Mouse (Mus musculus): ENCODE data around the gene S100a4.

S100a4 gene

GRCm38 (mm10) chr3:90600036-90600435 lies 3.5 kb upstream of the S100a4 start:
- no peak for DNase-seq (ENCODE audit: low spot score)

DNA sequence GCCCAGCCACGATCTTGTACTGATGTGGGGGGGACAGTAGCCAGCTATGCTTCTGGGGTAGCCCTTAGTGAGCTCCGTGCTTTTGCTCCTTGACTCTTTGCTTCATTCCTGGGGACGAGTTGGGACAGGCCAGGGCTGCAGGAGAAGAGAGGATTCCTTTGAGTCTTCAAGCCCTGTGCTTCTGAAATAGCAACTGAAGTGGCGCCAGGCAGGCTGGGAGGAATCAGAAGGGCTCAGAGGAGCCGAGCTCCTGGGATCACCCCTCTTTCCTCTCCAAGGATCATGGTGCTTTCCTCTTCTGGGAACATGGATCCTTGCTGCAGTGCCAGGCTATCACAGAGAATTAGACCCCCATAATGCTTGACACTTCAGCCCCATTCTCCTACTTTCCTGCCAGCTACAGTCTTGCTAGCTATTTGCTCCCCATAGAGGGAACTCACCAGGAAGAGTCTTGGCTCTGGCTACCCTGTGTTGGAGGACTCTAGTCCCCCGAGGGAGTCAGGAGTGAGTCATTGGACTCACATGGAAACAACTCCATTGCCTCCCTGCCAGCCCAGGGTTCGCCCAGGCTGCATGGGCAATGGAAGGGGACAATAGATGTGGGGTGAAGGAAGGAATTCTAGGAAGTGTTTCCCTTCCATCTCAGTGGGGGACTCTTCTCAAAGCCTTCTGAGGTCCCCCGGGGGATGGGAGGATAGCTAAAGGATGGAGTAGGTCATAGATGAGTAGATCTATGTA lies 2.9 kb upstream of the S100a4 start:
- DNase-seq (ENCODE audit: low spot score) = peak; percentile 77

- DNase-seq (ENCODE audit: low spot score) = no peak
These were observed 2.0 kb upstream of the S100a4 start, which contains the start of gene Gm42674 for GRCm38 (mm10) chr3:90601486-90602110. TSS of gene Gm42674 (plus strand) at chr3:90601904.

- peak; percentile 95 for DNase-seq (ENCODE audit: low spot score)
These were observed 845 bp downstream of the S100a4 start for GRCm38 (mm10) chr3:90604416-90604815.

GRCm38 (mm10) chr3:90605049-90605448 lies 1.5 kb downstream of the S100a4 start:
- no peak for DNase-seq (ENCODE audit: low spot score)

DNA sequence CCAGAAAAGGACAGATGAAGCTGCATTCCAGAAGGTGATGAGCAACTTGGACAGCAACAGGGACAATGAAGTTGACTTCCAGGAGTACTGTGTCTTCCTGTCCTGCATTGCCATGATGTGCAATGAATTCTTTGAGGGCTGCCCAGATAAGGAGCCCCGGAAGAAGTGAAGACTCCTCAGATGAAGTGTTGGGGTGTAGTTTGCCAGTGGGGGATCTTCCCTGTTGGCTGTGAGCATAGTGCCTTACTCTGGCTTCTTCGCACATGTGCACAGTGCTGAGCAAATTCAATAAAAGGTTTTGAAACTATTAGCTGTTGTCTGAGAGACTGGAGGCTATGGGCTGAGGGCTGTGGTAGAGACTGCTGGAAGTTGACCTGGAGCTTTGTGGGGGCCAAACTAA lies 2.2 kb downstream of the S100a4 start:
- DNase-seq (ENCODE audit: low spot score) = no peak

DNA sequence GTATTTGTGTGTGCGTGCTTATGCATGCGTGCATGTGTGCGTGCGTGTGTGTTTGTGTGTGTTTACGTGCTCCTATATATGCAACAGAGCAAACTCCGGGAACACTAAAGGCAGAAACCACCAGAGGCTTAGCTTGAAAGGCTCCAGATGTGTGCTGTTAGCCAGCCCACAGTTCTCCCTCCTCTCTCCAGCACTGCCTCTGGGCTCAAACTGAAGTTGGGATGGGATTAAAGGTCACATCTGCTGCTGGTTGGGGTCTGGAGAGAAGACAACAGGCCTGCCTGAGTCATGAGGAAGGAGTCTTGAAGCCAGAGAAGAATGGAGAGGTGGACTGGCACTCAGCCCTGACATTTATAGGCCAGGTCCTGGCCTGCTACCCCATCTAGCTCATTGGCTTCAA lies 2.6 kb downstream of the S100a4 start:
- peak; percentile 33 for DNase-seq (ENCODE audit: low spot score)

GRCm38 (mm10) chr3:90607361-90607760 lies 3.8 kb downstream of the S100a4 start:
- no peak for DNase-seq (ENCODE audit: low spot score)

GRCm38 (mm10) chr3:90608223-90608622 lies 4.7 kb downstream of the S100a4 start, which contains the start of gene S100a5:
TSS of gene S100a5 (plus strand) at chr3:90608523.
- no peak for DNase-seq (ENCODE audit: low spot score)

- DNase-seq (ENCODE audit: low spot score) = no peak
These were observed 5.5 kb downstream of the S100a4 start for GRCm38 (mm10) chr3:90609102-90609501.

- no peak for DNase-seq (ENCODE audit: low spot score)
These were observed 7.9 kb downstream of the S100a4 start for GRCm38 (mm10) chr3:90611494-90611893.

DNA sequence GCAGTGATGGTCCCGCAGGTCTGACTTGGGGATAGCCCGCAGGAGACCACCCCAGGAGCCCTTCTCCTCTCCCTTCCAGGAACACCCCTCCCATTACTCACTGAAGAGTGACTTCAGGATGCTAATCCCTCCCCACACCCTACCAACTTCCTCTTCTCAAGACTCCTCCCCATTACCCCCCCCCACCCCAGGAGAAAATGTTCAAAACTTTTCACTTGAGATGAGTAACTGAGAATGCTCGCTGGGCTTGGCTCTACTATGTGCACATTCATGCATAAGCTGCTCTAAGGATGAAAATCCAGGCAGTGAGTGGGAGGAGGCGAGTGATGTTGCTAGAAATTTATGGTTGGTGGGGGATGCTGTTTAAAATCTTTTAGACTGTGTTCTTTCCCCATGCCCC lies 8.5 kb downstream of the S100a4 start:
- DNase-seq (ENCODE audit: low spot score) = no peak

- peak; percentile 88 for DNase-seq (ENCODE audit: low spot score)
These were observed 9.2 kb downstream of the S100a4 start, which contains the start of gene S100a6 for GRCm38 (mm10) chr3:90612728-90613291. TSS of gene S100a6 (plus strand) at chr3:90612882.

DNA sequence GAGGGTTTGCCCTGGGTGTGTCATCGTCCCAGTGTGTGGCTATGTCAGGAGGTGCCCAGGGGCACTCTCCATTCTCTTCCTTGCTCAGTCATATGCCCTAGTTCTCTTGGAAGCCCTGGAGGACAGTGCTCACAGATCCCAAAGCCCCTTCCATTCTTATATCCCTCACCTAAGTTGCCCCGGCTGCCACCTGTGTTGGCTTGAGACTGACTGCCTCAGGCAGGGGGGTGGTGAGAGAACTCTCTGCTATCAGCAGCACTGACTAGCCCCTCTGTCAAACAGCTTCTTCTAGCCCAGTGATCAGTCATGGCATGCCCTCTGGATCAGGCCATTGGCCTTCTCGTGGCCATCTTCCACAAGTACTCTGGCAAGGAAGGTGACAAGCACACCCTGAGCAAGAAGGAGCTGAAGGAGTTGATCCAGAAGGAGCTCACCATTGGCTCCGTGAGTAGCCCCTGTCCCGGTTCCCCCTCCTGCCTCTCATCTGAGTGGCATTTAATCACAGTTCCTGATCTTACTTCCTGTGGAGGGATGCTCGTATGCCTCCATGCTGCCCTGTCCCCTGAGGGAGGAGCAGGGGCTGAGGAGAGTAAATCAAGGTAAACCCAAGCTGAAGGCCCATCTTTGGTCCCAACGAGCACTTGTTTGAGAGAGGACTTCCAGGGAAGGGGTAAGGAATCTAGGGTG lies 10.0 kb downstream of the S100a4 start:
- DNase-seq (ENCODE audit: low spot score) = peak; percentile 30

- DNase-seq (ENCODE audit: low spot score) = no peak
These were observed 10.6 kb downstream of the S100a4 start for GRCm38 (mm10) chr3:90614148-90614530.

DNA sequence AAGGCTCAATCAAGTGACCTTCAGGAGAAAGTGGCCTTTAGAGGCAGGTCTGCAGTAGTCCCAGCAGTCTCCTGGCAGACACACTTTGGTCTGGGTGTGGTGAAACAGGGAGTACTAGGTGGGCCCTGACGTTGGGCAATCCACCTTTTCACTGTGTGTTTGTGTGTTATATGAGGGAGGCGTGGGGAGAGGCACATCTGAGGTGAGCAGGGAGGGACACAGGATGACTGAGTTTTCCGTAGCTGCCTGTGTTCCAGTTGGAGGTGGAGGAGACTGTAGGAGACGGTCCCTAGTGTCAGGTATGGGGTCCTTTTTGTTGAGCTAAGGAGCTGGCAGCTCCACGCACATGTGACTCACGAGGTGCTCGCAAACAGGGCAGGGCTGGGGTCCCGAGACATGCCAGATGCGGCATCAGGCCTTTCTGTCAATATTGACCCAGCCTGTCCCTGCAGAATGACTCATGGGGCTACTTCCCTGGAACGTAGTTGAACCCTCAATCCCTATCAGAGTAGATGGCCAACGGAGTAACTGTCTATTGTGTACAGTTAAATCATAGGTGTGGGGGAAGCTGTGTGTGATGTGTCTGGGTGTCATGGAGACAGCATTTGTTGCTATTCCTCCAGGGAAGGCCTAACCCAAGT lies 11.2 kb downstream of the S100a4 start:
- DNase-seq (ENCODE audit: low spot score) = peak; percentile 48

DNA sequence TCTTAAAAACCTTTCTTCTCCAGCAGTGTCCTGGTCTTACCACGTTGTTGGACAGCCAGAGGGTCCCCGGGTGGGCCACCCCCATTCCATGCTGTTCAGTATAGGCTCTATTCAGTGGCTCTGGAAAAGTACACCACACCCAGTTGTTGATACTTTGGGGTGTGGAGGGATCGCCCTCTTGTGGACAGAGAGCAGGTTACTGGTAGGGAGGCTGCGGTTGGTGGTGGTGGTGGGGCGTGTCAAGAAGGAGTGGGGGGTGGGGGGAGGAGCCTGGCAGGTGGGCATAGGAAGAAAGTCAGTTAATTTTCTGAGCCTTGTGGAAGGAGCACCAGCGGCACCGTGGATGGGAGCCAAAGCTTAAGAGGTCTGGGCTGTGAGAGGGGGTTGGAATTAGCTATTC lies 11.8 kb downstream of the S100a4 start:
- DNase-seq (ENCODE audit: low spot score) = peak; percentile 91

DNA sequence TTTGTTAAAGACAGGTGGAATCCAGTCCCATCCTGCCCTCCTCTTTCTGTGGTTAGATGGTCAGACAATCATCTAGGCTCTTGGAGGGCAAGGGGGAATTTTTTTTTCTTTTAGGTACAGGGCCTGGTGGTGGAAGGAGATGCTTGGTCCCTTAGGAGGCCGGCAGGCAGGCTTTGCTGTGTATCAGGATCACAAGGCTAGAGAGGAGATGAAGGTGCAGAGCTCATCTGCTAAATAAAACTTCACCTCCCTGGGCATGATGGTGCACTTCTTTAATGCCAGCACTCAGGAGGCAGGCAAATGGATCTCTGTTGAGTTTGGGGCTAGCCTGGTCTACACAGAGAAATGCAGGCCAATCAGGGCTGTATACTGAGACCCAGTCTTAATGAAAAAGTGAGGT lies 12.3 kb downstream of the S100a4 start:
- DNase-seq (ENCODE audit: low spot score) = no peak

GRCm38 (mm10) chr3:90617586-90617985 lies 14.0 kb downstream of the S100a4 start:
- DNase-seq (ENCODE audit: low spot score) = no peak

GRCm38 (mm10) chr3:90621552-90621951 lies 18.0 kb downstream of the S100a4 start:
- no peak for DNase-seq (ENCODE audit: low spot score)

DNA sequence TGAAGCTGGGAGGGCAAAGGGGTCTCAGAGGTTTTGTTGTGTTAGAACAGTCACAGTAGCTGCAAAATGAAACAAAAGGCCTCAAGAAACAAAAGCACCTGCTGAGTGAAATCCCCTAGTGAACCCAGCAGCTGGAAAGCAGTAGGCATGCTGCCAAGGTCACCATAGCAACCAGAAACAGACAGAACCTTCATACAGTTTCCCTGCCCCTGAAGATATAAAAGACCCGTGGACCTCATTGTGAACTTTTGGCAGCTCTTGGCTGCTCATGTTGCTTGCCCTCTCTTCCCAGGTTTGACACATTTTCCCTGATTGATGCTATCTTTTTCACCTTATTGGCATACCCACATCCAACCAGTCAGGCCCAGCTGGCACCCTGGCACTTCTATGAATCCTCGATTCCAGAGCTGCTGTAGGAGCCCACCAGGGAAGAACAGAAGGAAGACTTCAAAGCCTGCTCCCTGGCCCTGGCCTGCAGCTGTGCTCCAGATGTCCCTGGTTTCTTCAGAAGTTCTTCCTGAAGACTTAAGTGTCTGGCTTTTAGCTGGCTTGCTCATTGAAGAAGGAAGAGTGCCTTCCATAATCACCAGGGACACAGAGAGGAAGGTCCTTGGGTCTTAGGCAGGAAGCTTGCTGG lies 20.0 kb downstream of the S100a4 start:
- peak; percentile 93 for DNase-seq (ENCODE audit: low spot score)

GRCm38 (mm10) chr3:90625496-90625895 lies 21.9 kb downstream of the S100a4 start:
- DNase-seq (ENCODE audit: low spot score) = no peak

All from MN1 (cell line).